Mouse (Mus musculus): ENCODE results near the gene Actr8.
A peak's percentile ranks its signal among the peaks of the same experiment; 100 is the strongest.

Actr8 gene

DNA sequence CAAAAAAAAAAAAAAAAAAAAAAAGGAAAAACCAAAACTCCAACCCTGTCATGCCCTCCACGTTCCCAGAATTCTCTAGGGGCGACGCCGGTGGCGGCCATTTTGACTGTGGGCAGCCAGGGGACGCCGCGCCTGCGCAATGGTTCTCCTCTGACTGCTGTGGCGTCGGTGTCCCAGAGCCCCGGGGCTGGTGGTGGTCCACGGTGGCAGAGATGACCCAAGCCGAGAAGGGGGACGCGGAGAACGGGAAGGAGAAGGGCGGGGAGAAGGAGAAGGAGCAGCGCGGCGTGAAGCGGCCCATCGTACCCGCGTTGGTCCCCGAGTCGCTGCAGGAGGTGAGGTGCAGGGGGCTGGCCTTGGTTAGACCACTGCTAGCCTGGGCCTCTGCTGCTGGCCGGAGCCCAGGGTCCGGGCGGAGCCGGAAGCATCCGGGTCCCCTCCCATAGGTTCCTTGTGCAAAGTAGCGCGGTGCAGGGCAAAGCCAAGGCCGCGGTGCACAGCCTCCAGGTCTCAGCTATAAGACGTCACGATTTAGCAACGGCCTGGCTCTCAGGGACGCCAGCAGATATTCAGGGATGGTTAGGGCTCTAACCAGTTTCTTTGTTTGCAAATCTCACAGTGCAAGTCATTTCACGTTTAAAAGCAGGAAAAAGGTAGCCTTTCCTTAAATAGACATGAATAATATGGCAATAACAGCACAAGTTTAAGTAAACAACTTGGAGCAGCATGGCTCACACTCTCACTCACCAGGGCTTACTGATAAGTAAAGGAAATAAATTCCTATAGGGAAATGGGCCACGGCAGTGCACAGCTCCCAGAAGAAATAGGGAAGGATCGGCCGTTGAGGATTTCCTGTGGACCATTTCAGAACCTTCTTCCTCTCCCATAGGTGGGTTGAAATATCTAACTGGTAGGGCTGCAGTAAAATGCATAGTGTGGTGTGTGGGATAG is at the start of gene Actr8:
Actr8 (plus strand) TSS at position 84 of the 951 bp plus-strand sequence.
- DNase-seq (ENCODE audit: low read depth, low spot score): peak; percentile 72

DNA sequence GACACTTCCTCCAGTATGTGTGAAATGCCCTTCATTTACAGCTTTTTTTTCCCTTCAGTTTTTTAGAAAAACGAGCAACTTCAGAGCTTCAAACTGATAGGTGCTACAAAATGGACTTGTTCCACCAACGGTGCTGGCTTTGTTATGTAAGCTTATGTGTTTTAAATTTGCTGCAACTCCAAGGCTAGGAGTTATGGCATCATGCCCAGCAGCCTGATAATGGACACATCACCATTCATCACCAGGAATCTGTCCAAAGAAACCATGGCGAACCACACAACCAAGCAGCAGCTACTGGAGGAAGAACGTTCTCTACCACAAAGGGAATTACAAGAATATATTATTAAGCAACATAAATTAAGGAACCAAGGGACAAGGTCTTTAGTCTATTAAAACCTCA is 49.2 kb upstream of the Actr8 start:
- no peak for DNase-seq (ENCODE audit: low read depth, low spot score)

DNA sequence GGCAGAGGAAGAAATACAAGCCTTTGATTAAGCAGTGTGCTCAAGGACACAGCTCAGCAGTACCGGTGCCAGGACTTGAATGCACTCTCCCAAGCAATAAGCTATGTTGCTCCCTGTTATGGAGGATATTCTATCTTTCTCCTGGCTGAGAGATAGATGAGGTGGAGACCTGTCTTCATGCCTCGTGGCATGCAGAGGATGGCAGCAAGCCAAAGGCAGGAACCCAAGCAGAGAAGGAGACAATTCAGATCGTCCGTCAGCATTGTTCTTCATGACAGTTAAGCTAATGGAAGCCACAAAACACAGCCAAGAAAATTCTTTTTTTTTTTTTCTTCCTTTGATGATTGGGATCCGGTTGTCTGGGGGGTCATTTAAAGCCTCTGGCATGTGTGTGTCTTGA is 42.6 kb upstream of the Actr8 start:
- DNase-seq (ENCODE audit: low read depth, low spot score): no peak

DNA sequence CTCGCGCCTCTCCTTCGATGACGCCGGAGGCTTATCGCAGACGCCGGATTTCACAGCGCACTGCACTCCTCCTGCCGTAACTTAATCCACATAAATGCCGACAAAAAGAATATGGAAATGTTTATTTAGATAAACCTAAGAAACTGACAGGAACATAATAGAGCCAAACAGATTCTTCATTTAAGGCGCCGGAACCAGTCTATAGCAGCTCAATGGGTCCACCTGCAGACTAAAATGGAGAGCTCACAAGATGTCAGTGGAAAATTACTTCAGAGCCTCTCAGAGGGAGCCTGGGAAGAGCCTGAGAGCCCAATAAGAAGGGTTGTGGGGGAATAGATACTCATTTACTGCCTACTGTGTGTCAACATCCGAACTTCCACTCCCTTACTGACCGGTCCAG is 40.7 kb upstream of the Actr8 start:
- peak; percentile 70 for DNase-seq (ENCODE audit: low read depth, low spot score)

DNA sequence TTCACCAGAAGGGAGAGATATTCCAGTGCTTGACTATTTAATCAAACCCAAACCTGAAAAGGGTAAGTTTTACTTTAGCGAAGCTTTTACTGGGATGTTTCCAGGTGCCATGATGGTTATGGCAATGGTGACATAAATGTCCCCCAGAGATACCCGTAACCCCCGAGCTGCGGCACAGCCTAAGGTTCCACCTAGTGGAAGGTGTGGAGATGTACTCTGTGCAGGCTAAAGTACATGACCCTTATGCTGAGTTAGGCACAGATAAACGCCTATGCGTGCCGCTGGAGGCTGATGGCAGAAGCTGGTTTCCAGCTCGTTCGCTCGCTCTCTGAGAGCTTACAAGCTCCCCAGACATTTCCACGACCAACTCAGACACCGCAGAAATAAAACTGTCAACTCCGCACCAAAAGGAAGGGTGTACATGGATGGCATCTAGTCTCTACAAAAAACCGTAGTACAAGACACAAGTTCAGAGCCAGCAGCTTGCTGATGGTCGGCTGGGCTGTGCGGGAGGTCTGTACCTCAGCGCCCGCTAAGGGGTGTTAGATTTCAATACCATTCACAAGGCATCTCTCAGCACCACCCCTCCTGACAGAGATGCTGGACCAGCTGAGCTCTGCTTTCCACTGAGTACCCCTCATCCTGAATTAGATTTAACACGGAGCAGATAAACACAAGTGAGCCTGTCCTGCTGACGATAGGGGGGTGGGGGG is 38.4 kb upstream of the Actr8 start:
- DNase-seq (ENCODE audit: low read depth, low spot score): no peak

DNA sequence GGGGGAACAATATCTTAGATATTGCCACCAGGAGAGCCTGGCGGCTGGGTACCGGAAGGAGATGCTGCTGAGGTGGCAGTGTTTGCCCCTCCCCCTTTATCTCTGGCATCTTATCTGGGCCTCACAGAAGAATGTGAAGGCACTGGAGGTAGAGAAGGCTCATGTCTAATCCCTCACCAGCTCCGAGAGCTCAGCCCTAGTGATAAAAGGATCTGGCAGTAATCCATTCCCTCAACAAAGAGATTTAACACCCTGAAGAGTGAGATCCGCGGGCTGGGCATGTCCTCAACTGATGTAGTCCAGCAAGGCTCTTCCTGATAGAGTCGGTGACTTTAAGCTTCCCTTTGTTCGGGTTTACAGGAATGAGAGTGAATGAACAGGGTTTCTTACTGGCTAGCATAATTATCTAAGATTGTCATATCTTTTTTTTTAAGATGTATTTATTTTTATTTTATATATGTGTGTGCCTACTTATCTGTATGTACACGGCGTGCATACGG is 37.8 kb upstream of the Actr8 start:
- no peak for DNase-seq (ENCODE audit: low read depth, low spot score)

DNA sequence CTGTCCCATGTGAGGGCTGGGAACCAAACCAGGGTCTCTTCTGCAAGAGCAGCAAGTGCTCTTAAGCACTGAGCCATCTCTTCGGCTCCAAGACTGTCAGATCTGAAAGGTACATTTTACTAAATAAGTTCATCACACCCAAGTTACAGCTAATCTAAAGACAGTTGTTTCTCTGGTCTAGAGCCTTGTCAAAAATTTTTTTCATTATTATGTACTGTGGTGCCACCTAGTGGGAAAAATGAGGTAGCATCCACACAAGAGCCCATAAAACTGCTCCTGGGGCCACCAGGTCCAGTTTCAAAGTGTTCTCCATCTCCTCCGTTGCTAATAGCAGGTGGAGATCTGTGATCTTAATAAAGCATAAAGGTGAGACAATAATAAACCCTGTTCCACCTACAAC is 37.3 kb upstream of the Actr8 start:
- DNase-seq (ENCODE audit: low read depth, low spot score): peak; percentile 40

DNA sequence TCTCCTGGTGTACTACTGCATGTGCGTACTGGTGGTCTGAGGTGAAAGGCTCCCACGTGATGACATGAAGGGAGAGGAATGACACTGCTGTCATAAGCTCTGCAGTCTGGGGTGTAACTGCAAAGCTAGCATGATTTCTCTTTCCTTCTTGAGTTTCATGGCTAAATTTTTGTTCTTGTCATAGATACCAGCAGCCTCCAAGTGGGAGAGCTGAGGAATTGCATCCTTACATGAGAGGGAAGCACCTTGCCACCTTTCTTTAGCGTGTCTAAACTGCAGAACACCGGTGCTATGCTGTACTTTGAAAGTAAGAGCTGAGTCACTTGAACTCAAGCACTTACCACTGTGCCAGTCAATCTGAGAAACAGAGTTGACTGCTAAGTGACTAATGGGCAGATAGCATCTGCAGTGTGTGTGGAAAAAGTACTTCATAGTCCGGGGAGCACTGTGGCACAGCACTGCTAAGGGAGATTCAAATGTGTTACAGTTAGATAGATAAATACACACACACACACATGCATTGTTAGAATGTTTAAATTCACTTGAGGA is 31.3 kb upstream of the Actr8 start:
- no peak for DNase-seq (ENCODE audit: low read depth, low spot score)

DNA sequence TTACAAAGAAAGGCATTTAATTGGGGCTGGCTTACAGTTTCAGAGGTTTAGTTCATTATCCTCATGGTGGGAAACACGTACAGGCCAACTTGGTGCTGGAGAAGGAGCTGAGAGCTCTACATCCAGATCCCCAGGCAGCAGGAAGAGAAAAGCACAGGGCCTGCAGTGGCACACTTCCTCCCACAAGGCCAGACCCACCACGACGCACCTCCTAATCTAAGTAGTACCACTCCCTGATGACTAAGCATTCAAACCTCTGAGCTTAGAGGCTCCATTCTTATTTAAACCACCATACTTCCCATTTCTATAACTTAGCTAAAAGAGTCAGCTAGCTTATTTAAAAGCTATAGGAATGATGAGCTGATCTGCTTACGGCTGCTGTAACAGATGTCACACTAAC is 27.3 kb upstream of the Actr8 start:
- DNase-seq (ENCODE audit: low read depth, low spot score): no peak

DNA sequence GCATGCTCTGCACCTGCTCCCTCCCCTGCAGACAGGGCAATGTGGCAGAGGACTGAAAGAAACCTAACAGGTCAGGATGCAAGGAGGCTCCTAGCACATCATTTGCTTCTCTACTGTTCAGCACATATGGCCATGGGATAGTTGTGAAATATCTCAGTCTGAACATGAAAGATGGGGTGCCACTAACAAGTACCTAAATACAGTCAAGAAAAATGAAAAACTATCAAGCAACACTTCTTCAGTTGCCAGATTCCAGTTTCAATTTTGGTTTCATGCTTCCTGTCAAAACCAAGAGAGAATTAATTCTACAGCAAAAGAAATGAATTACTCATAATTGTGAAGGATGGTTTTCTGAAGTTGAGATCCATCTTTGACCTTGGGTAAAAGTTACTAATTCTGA is 20.7 kb upstream of the Actr8 start:
- DNase-seq (ENCODE audit: low read depth, low spot score): no peak

DNA sequence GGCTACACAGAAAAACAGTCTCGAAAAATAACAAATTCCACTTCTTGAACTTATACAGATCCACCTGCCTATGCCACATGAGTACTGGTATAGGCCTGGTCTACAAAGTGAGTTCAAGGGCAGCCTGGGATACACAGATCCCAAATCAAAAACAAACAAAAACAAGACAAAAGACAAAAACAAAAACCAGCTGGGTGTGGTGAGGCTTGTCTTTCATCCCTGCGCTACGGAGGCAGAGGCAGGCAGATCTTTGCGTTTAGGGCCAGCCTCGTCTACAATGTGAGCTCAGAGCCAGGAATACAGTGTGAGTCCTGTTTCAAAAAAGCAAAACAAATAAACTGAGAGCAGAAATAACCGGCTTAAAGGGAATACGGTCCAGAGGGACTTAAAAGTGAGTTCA is 10.5 kb upstream of the Actr8 start:
- no peak for DNase-seq (ENCODE audit: low read depth, low spot score)

DNA sequence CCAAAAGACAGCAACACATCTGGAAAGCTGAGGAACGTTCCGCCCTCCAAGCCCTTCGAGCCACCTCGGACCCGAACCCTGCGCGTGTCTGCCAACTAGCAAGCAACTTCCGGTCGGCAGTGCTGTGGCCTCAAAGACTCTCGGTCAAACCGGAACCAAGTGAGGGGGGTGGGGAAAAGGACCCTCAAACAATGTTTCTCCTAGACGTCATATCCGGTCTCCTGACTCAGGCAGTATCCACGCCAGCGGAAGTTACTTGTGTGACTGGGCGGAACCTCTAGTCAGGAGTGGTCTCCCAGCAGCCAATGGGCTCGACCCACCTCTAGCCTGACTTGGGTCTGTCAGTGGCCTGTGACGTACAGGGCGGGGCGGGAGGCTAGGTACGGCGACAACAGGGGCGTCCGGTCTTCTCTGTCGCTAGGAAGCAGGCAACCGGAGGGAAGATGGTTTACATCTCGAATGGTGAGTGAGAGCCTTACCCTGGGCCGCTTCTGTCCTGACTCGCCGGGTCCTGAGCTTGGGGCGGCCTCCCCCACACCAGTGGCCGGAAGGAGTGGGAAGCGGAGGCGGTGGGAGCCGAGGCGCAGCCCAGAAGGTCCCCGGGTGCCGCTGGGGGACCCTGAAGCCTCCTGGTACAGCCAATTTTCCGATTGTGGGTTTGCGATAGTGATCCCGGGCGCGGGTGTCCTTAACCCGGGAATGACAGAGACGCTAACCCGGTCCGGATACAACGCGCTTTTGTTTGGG is 9.9 kb upstream of the Actr8 start, which contains the start of gene Selenok:
Selenok (plus strand) TSS at position 234 of the 747 bp plus-strand sequence.
- peak; percentile 99 for DNase-seq (ENCODE audit: low read depth, low spot score)

DNA sequence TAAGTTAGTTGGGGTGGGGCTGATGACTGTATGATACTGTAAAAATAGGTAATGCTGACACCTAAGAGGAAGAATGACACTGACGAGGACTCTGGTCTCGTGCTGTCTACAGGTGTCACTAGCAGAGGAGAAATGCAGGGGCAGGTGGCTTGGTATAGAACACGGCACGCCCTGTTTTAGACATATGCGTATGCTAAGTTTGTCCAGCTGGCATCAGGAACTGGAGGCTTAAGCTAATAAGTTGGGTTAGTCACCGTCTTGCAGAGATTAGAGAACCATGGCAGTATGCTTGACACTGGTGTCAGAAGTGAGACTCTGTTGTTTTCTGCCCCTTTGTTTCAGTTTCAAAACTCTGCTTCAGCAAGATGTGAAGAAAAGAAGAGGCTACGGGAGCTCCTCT is 6.7 kb upstream of the Actr8 start:
- no peak for DNase-seq (ENCODE audit: low read depth, low spot score)

DNA sequence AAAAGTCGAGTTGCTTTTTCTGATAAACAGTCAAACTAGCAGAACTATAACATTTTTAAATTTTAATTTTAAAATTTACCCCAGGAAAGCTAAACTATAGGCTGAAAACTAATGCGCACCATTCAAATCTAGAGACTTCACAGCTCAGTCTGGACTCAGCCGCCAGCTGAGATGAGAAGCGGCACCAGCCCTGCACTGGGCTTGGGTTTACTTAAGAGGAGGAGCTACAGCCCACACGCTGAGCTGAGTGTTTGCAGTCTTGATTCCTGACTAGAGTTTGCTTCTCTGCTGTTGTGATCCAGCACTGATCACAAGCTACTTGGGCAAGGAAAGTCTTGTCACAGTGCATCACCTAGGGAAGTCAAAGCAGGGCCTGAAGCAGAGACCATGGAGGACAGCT is 6.1 kb upstream of the Actr8 start:
- no peak for DNase-seq (ENCODE audit: low read depth, low spot score)

DNA sequence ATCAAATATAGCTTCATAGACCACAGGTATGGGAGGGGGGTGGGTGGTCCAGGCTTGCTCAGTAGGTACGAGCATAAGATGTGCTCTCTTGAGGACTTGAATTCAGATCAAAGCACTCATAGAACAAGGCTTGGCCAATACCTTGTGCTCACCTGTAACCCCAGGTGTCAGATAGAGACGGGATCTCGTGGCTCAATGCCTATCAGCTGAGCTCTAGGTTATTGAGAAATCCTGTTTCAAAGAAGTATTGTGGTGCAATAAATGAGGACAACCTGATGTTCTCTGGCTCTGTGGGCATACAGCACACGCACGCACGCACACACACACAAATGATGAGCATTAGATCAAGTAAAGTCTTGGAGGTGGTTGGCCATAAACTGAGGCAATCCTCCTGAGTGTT is 1.2 kb upstream of the Actr8 start:
- no peak for DNase-seq (ENCODE audit: low read depth, low spot score)

DNA sequence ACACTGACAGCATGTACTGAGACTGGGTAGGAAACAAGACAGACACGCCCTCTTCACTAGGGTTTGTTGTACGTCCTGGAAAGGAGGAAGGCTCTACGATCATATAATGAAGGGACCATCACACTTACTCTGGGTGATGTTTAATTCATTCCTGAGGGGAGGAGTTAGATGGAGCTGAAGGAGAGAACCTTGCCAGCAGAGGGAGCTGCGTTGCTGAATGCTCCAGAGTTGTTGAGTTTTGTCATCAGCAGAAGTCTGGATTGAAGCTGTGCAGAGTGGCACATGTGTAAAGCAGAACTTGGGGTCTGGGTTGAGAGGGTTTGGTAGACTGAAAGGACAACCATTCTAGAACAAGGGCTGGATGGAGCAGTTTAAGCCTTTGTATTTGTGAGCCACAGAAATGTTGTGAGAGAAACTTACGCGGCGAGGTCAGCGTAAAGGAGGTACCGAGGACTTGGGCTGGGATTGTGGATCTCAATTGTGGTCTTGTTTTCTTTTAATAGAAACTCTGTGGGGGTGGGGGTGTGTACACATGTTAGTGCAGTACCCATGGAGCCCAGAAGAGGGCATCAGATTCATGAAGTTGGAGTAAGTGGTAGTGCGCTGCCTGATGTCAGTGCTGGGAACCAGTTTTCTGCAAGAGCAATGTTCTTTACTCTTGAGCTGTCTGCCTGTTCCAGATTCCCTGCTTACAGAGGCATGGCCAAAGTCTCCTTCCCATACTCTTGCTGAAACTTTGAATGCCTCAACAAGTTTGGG is 2.5 kb downstream of the Actr8 start:
- no peak for DNase-seq (ENCODE audit: low read depth, low spot score)

DNA sequence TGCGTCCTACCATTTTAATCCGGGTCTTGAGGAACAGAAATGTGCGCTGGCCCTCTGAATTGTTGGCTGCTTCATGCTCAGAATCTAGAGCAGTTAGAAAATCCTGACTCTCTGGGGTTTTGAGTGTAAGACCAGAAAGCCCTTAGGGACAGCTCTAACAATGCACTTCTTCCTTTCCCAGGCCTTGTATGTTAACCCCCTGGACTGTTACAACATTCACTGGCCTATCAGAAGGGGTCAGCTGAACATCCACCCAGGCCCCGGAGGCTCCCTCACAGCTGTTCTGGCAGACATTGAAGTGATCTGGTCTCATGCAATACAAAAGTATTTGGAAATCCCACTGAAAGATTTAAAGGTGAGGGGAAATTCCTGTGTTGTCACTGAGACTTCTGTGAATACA is 8.0 kb downstream of the Actr8 start:
- no peak for DNase-seq (ENCODE audit: low read depth, low spot score)

DNA sequence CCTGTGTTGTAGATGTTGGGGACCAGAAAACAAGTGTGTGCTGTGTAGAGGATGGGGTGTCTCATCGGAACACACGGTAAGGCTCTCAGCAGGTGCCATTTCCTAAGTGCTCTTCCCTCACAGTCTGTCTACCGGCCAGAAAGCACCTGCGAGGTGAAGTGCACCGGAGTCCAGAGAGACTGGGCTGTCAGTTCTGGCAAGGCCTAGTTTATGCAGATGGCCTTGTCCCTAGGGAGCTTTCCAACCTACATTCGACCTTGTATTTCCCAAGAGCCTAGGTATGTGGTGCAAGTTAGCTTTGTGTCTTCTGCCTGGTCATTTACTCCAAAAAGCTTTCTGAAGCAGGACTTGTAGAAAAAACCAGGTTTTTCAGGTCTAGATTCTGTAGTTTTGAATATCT is 9.1 kb downstream of the Actr8 start:
- DNase-seq (ENCODE audit: low read depth, low spot score): no peak

DNA sequence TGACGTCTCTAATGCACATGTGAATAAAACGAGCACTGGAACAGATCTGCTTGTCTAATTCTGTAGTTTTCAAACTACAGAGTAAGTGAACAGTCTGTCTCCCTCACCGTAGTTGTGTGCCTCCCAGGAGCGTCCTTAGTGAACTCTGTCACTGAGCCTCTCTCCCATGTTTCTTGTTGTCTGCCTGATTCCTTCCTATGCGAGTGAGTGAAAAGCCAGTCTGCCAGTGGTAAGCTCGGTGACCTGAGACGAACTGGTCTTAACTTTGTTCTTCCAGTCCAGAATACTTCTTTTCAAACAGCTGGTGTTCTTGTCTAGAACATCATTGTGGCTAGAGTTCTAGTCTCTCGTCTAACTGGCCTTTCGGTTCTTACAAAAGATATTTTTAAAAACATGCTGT is 9.6 kb downstream of the Actr8 start:
- no peak for DNase-seq (ENCODE audit: low read depth, low spot score)

DNA sequence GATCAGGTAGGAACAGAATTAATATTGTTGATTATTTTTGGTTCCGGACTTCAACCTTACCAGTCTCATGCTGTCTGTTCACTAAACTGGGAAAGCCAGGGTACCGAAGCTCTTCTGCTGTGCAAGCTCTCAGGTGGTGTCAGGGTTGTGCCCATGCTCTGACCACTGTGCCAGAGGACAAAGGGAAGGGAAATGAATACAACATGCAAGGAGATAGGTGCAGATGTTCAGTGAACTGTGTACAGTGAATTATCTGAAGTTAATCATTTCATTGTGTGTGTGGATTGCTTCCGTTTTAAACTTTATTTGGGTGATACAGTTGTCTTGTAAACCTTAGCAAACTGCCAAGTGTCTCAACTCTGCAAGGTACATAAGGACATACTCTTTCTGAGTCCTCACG is 10.2 kb downstream of the Actr8 start:
- no peak for DNase-seq (ENCODE audit: low read depth, low spot score)

DNA sequence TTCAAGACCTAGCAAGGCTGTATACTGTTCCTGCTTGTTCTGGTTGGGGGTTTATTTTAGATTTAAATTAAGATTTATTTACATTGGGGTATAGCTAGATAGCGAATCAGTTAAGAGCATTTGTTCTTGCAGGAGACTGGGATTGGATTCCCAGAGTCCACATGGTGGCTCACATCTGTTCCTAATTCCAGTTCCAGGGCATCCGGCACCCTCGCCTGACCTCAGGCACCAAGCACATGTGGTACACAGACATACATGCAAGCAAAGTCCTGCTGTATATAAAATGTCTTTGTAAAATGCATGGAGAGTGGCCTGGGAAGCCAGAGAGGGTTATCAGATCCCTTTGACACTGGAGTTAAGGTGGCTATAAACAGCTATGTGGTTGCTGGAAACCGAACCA is 16.8 kb downstream of the Actr8 start:
- DNase-seq (ENCODE audit: low read depth, low spot score): no peak
